Mouse (Mus musculus) liver, embryonic 11.5 days (tissue): Measurements from ENCODE around the gene 5430419D17Rik. TPM values are rescaled to one million over a fixed set of nuclear protein-coding genes. Genes with fewer than 3 reads are reported as not detected.

Experiments
- ATAC-seq: fragments of 200-750 bp; cut with Nextera tagmentation; replicated peaks from 2 replicates; pipeline ENCODE4 v1.8.0; 2017; ENCODE audit warnings: moderate number of reproducible peaks, mild to moderate bottlenecking, moderate TSS enrichment, moderate library complexity; ENCODE audit not compliant: low FRiP score
- DNase-seq: peaks from one replicate; pipeline ENCODE4 v3.0.0-alpha.2; 2017; ENCODE audit warnings: low spot score
- H3K27ac ChIP-seq: fragments of 300-500 bp; sonication (generic); 2 replicates; pipeline ENCODE4 v1.5.1; 2014; ENCODE audit warnings: mild to moderate bottlenecking, low read depth, low read length, control low read depth
- H3K27me3 ChIP-seq: fragments of 300-500 bp; sonication (generic); replicated peaks from 2 replicates; pipeline ENCODE4 v1.6.1; 2014; ENCODE audit warnings: low read length, mixed read lengths; ENCODE audit not compliant: control insufficient read depth, insufficient read depth
- H3K36me3 ChIP-seq: fragments of 300-500 bp; sonication (generic); 2 replicates; pipeline ENCODE4 v1.6.1; 2014; ENCODE audit warnings: mild to moderate bottlenecking, low read length, moderate library complexity, mixed read lengths; ENCODE audit not compliant: control insufficient read depth, insufficient read depth
- H3K4me1 ChIP-seq: fragments of 300-500 bp; sonication (generic); replicated peaks from 2 replicates; pipeline ENCODE4 v1.6.1; 2014; ENCODE audit warnings: low read length, mixed read lengths; ENCODE audit not compliant: control insufficient read depth, insufficient read depth
- H3K4me2 ChIP-seq: fragments of 300-500 bp; sonication (generic); 2 replicates; pipeline ENCODE4 v1.6.1; 2014; ENCODE audit warnings: mild to moderate bottlenecking, control low read depth, moderate library complexity
- H3K4me3 ChIP-seq: fragments of 300-500 bp; sonication (generic); 2 replicates; pipeline ENCODE4 v1.5.1; 2014; ENCODE audit warnings: low read depth, low read length, control low read depth
- H3K9ac ChIP-seq: fragments of 300-500 bp; sonication (generic); 2 replicates; pipeline ENCODE4 v1.6.1; 2014; ENCODE audit warnings: low read depth, low read length, control low read depth
- H3K9me3 ChIP-seq: fragments of 300-500 bp; sonication (generic); 2 replicates; pipeline ENCODE4 v1.6.1; 2016; ENCODE audit warnings: low read length, inconsistent platforms, mixed read lengths; ENCODE audit not compliant: control insufficient read depth
- WGBS: fragments of 180-500 bp; shearing (Covaris S2); extraction: QIAGEN DNeasy Blood & Tissue Kit; methylation state at CpG from one replicate; pipeline ENCODE4 v1.1.7; 2014; 5-methylcytosine and 5-hydroxymethylcytosine counted together
- polyA plus RNA-seq: library from polyadenylated mRNA; unstranded; fragments of >200 nt; fragmentation: Nextera tagmentation; extraction: Ambion mirVana; gene quantifications from 2 replicates; pipeline ENCODE4 v1.2.1, GENCODE M21; 2014

The 5430419D17Rik gene
- polyA plus RNA-seq, 1 experiment from 2014 or later: not detected

DNA sequence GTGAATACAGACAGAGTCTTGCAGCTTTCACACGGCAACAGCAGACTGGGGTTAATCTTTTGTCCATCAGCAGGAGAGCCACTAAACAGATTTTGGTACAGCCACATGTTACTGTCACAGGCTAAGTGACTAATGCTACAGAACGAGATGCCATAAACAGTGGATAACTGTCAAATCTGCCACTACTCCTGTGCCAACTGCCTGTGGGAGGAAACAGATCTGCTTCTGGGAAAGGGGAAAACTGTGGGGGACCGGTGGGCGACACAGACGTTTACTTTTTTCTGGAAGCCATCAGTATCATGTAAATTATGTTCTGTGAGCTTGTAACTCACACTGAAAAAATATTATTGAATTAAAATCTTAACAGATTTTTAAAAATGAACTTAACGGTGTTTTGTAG lies 86.7 kb downstream of the 5430419D17Rik start:
- H3K27ac ChIP-seq: no peak overlapping the region
- H3K36me3 ChIP-seq: no peaks in the 10 kb centered on the region
- H3K4me2 ChIP-seq: no peak overlapping the region
- no peaks in the 10 kb centered on the region for H3K9me3 ChIP-seq
- no peak for ATAC-seq
- no peak for DNase-seq
- no peaks in the 10 kb centered on the region for H3K4me1 ChIP-seq
- WGBS: 75% methylated on average over 6 of the region's 6 CpGs
- no peak overlapping the region for H3K9ac ChIP-seq
- no peak overlapping the region for H3K4me3 ChIP-seq
- no peaks in the 10 kb centered on the region for H3K27me3 ChIP-seq

DNA sequence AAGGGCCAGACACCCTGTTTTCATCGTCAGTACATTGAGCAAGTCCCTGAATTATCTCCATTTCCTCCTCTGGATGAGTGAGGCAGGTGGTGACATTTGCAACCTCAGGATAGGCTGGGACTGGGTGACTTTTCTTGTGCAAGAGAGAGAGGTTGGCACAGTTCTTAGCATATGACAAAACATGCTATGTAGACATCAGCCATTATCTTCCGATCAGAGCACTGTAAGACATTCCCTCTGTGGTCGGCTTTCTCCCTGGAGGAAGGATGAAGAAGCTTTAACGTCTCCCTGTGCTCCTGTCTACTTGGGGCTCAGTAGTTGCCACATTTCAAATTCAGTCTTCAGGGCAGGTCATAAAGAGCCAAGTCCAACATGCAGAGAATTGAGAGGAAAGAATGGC lies 90.0 kb downstream of the 5430419D17Rik start:
- H3K36me3 ChIP-seq: no peaks in the 10 kb centered on the region
- no peak for ATAC-seq
- H3K9ac ChIP-seq: no peak overlapping the region
- WGBS: 82% methylated on average over 4 of the region's 4 CpGs
- H3K4me2 ChIP-seq: no peak overlapping the region
- H3K4me3 ChIP-seq: no peak overlapping the region
- no peaks in the 10 kb centered on the region for H3K9me3 ChIP-seq
- no peak for DNase-seq
- no peak overlapping the region for H3K27ac ChIP-seq
- no peaks in the 10 kb centered on the region for H3K27me3 ChIP-seq
- H3K4me1 ChIP-seq: no peaks in the 10 kb centered on the region

DNA sequence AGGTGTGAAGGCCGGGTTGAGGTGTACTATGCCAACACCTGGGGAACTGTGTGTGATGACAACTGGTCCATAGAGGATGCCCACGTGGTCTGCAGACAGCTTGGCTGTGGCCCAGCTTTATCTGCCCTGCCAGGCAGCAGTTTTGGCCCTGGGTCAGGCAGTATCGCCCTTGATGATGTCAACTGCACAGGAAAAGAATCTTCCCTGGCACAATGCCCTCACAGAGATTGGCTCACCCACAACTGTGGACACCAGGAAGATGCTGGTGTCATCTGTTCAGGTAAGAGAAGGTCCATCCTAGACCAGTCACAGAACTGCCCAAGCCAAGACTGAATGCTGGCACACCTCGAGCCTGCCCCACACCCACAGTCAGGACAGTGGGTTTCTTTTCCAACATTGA lies 91.6 kb downstream of the 5430419D17Rik start:
- no peaks in the 10 kb centered on the region for H3K4me1 ChIP-seq
- no peaks in the 10 kb centered on the region for H3K27me3 ChIP-seq
- H3K36me3 ChIP-seq: no peaks in the 10 kb centered on the region
- DNase-seq (no peak), ATAC-seq (no peak)
- H3K9me3 ChIP-seq: no peaks in the 10 kb centered on the region
- no peak overlapping the region for H3K4me2 ChIP-seq
- H3K27ac ChIP-seq: no peak overlapping the region
- H3K4me3 ChIP-seq: no peak overlapping the region
- 63% methylated on average over 4 of the region's 4 CpGs for WGBS
- H3K9ac ChIP-seq: no peak overlapping the region

DNA sequence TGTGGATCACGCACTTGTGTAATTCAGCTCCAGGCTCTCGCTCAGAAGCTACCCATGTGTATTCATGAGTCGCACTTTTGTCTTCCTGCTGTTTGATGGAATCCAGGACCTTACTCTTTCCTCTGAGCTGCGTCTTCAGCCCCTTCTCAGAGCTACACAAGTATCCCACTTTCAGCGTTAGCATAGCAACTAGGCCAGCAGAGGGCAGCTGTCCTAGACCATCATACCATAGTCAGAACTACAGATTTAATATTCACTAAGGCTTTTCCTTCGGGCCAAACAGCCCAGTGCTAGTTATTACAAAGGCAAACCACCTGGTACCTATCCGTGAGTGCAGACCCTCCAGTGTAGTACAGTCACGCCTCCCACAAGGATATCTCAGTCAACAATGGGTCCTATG lies 122.9 kb downstream of the 5430419D17Rik start:
- no peak overlapping the region for H3K27ac ChIP-seq
- no peak for ATAC-seq
- H3K4me3 ChIP-seq: no peak overlapping the region
- H3K4me1 ChIP-seq: no peaks in the 10 kb centered on the region
- H3K4me2 ChIP-seq: no peak overlapping the region
- no peaks in the 10 kb centered on the region for H3K36me3 ChIP-seq
- no peaks in the 10 kb centered on the region for H3K27me3 ChIP-seq
- no peak for DNase-seq
- H3K9ac ChIP-seq: no peak overlapping the region
- H3K9me3 ChIP-seq: no peaks in the 10 kb centered on the region
- 72% methylated on average over 8 of the region's 8 CpGs for WGBS

DNA sequence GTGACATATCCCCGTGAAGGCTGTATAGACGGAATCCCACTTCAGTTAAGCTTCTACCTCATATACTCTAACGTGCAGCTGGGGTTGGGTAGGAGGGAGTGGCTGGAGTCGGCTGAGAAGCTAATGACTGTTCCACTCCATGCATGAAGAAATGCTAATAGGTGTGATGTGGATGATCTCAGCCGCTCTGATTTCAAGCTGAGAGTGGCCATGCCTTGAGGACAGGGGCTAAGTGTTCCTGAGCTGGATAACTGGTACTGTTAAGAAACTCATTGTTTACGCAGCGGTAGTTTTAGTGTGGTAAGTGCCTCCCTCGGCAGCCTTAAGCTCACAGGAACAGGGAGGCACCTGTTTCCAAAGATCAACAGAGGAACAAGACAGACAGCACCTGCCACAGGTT lies 129.1 kb downstream of the 5430419D17Rik start:
- 79% methylated on average over 8 of the region's 8 CpGs for WGBS
- Histone ChIP-seq H3K4me1 (no peaks in the 10 kb centered on the region), H3K4me3 (no peak overlapping the region), H3K27ac (no peak overlapping the region), H3K27me3 (no peaks in the 10 kb centered on the region), H3K36me3 (no peaks in the 10 kb centered on the region), H3K9ac (no peak overlapping the region), H3K4me2 (no peak overlapping the region), H3K9me3 (no peaks in the 10 kb centered on the region)
- DNase-seq: no peak
- ATAC-seq: no peak

DNA sequence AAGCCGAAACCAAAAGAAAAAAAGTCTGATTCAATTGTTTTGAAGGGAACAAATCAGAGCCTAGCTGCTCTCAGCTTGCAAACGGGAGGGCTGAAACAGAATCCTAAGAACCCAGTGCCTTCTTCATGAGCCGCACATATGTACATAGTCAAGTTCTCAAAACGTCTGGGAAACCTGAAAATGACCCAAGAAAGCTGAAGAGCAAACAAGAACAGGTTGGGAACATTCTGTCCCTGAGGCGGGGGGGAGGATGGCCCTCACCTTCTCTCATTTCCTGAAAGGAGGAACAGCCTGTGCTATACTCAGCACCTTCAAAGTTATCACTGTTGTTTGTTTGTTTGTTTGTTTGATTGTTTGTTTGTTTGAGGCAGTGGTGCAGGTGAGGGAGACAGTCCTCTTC lies 132.5 kb downstream of the 5430419D17Rik start:
- WGBS: 78% methylated on average over 5 of the region's 5 CpGs

DNA sequence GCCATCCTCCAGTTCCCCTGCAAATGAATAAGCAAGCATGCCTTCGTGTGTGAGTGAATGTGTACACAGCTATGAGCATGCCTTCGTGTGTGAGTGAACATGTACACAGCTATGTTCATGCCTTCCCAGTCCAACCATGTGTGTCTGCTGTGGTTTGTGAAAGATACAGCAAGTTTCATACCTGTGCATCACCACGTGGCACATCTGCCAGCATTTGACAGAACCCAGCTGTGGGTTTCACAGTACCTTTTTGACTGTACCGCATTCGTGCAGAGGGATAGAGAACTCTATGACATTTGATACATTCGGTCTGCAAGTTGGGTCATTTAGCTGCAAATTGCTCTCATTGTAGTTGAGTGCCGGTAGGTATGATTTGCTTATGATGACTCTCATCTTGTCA lies 140.3 kb downstream of the 5430419D17Rik start:
- WGBS: 77% methylated on average over 7 of the region's 7 CpGs
- Histone ChIP-seq H3K27ac (no peak overlapping the region), H3K4me2 (no peak overlapping the region), H3K4me3 (no peak overlapping the region), H3K9ac (no peak overlapping the region), H3K27me3 (no peaks in the 10 kb centered on the region), H3K9me3 (no peaks in the 10 kb centered on the region), H3K4me1 (no peaks in the 10 kb centered on the region), H3K36me3 (no peaks in the 10 kb centered on the region)
- ATAC-seq (no peak), DNase-seq (no peak)

More for the DNA sequence above, 132.5 kb downstream of the 5430419D17Rik start:
- H3K4me2 ChIP-seq: no peak overlapping the region
- no peaks in the 10 kb centered on the region for H3K36me3 ChIP-seq
- no peak for ATAC-seq
- H3K9me3 ChIP-seq: no peaks in the 10 kb centered on the region
- no peak overlapping the region for H3K9ac ChIP-seq
- no peak overlapping the region for H3K4me3 ChIP-seq
- no peaks in the 10 kb centered on the region for H3K4me1 ChIP-seq
- H3K27ac ChIP-seq: no peak overlapping the region
- H3K27me3 ChIP-seq: no peaks in the 10 kb centered on the region
- no peak for DNase-seq

DNA sequence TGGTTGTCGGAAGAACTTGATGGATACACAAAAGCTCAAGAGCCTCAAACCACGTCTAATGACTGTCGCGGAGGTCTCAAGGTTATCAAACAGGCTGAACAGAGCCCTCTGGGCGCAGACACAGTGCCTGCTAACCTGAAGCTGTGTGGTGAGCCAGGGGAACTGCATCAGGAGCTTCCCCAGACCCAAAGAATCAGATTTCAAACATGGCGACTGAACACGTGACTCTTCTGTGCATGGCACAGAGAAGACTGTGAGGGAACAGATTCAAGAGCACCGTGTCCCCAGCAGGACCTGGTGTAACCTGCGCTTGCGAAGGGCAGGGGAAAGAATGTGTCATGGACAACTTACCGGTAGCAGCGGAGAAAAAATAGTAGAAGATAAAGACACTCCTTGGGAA lies 143.4 kb downstream of the 5430419D17Rik start:
- H3K27me3 ChIP-seq: no peaks in the 10 kb centered on the region
- no peaks in the 10 kb centered on the region for H3K4me1 ChIP-seq
- no peak for ATAC-seq
- no peaks in the 10 kb centered on the region for H3K9me3 ChIP-seq
- no peaks in the 10 kb centered on the region for H3K36me3 ChIP-seq
- H3K4me2 ChIP-seq: no peak overlapping the region
- 58% methylated on average over 12 of the region's 12 CpGs for WGBS
- no peak overlapping the region for H3K4me3 ChIP-seq
- no peak overlapping the region for H3K9ac ChIP-seq
- no peak for DNase-seq
- no peak overlapping the region for H3K27ac ChIP-seq

DNA sequence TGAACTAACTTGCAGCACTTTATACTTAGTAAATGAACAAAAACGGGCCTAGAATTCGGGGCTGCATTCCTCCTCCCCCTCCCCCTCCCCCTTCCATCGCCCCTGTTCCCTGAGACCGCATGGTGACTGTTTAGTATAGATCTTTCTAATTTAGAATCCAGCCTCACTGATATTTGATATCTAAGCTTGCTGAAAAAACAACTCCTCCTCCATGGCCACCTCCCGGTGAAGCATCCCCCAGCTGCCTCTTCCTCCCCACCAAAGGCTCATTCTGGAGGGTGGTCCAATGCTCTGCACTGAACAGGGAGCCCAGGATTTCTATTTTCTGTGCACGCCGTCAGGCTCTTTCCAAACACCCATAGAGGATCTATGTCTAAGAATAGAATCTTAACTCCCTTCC lies 144.1 kb downstream of the 5430419D17Rik start:
- Histone ChIP-seq H3K4me3 (no peak overlapping the region), H3K9ac (no peak overlapping the region), H3K4me2 (no peak overlapping the region), H3K36me3 (no peaks in the 10 kb centered on the region), H3K4me1 (no peaks in the 10 kb centered on the region), H3K27ac (no peak overlapping the region), H3K9me3 (no peaks in the 10 kb centered on the region), H3K27me3 (no peaks in the 10 kb centered on the region)
- WGBS: 84% methylated on average over 5 of the region's 7 CpGs
- DNase-seq (no peak), ATAC-seq (no peak)
